Mouse (Mus musculus) forebrain, embryonic 12.5 days (tissue): ENCODE measurements at regions not wholly inside any gene's neighbourhood (a gene's known extent, or its start where the extent isn't known, plus 50 kb on each side); places are given as distances from the start of the nearest gene placed in this dataset.

ENCODE experiments used
- ATAC-seq: fragments of 200-750 bp; cut with Nextera tagmentation; 2 replicates; pipeline ENCODE4 v1.8.0; 2017; ENCODE audit warnings: moderate TSS enrichment; ENCODE audit not compliant: low FRiP score
- H3K27ac ChIP-seq: fragments of 300-500 bp; sonication (generic); 2 replicates; pipeline ENCODE4 v1.5.1; 2016; ENCODE audit warnings: mild to moderate bottlenecking
- H3K27me3 ChIP-seq: fragments of 300-500 bp; sonication (generic); 2 replicates; pipeline ENCODE4 v1.6.1; 2016; ENCODE audit warnings: mild to moderate bottlenecking
- H3K36me3 ChIP-seq: fragments of 300-500 bp; sonication (generic); replicated peaks from 2 replicates; pipeline ENCODE4 v1.6.1; 2016; ENCODE audit warnings: mild to moderate bottlenecking
- H3K4me1 ChIP-seq: fragments of 300-500 bp; sonication (generic); 2 replicates; pipeline ENCODE4 v1.6.1; 2016
- H3K4me2 ChIP-seq: fragments of 300-500 bp; sonication (generic); 2 replicates; pipeline ENCODE4 v1.6.1; 2016; ENCODE audit warnings: mild to moderate bottlenecking, moderate library complexity
- H3K4me3 ChIP-seq: fragments of 300-500 bp; sonication (generic); replicated peaks from 2 replicates; pipeline ENCODE4 v1.5.1; 2016; ENCODE audit warnings: mild to moderate bottlenecking
- H3K9ac ChIP-seq: fragments of 300-500 bp; sonication (generic); 2 replicates; pipeline ENCODE4 v1.6.1; 2016; ENCODE audit warnings: mild to moderate bottlenecking
- H3K9me3 ChIP-seq: fragments of 300-500 bp; sonication (generic); 2 replicates; pipeline ENCODE4 v1.6.1; 2016
- WGBS: fragments of 180-500 bp; shearing (Covaris S2); methylation state at CpG from one replicate; pipeline ENCODE4 v1.1.7; 2016; 5-methylcytosine and 5-hydroxymethylcytosine counted together

DNA sequence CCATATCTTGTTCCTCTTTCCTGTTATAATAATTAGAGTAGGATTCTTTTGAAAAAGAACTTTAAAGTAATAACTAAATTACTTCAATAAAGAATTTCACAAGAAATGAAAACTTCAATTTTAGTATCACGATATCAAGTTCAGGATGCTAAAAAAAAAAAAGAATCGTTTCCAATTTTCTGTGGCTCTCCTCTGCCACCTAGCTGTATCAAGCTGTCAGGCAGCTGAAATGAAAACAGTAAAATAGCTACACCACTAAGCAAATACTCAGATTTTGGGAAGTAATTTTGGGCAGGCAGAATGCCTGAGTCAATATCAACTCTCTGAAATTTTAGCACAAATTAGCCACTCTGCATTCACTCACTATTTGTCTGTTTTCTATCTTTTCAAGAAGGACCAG is 694.5 kb upstream of the Arrdc3 start:
- WGBS, result 87% methylated on average over 2 of the region's 2 CpGs

DNA sequence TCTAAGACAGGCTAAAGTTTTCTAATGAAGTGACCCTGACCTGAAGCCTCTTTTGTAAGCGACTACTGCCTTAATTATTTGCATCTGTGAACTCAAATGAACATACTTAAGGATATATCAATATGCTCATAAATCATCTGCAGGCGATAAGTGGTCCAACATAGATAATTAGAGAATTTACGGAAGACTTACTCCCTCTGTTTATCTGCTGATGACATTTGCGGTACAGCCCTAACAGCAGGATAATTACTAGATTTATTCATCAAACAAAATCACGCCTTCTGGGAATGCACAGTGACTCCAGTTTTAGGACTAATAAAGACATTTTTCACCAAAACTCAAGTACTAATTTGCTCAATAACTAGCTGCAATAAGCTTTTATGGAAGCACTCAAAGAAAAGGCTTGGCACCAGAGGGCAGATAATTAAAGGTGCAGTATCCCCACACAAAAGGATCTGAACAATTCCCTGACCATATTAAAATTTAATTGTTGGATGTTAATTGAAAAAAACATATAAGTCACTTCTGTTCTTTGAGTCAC is 688.0 kb upstream of the Arrdc3 start:
- Histone ChIP-seq H3K27me3 (no peaks in the 10 kb centered on the region), H3K36me3 (no peaks in the 10 kb centered on the region), H3K27ac (no peak overlapping the region), H3K9ac (no peak overlapping the region), H3K4me2 (no peak overlapping the region), H3K9me3 (no peaks in the 10 kb centered on the region), H3K4me1 (no peaks in the 10 kb centered on the region), H3K4me3 (no peak overlapping the region)
- 32% methylated on average over 5 of the region's 5 CpGs for WGBS
- peak; percentile 66; the same call in 1 of the 2 replicates for ATAC-seq

More for the DNA sequence above, 694.5 kb upstream of the Arrdc3 start:
- ATAC-seq, result no peak
- Histone ChIP-seq H3K4me2 (no peak overlapping the region), H3K4me3 (no peak overlapping the region), H3K36me3 (no peaks in the 10 kb centered on the region), H3K27ac (no peak overlapping the region), H3K9ac (no peak overlapping the region), H3K9me3 (no peaks in the 10 kb centered on the region), H3K27me3 (no peaks in the 10 kb centered on the region), H3K4me1 (no peaks in the 10 kb centered on the region)

DNA sequence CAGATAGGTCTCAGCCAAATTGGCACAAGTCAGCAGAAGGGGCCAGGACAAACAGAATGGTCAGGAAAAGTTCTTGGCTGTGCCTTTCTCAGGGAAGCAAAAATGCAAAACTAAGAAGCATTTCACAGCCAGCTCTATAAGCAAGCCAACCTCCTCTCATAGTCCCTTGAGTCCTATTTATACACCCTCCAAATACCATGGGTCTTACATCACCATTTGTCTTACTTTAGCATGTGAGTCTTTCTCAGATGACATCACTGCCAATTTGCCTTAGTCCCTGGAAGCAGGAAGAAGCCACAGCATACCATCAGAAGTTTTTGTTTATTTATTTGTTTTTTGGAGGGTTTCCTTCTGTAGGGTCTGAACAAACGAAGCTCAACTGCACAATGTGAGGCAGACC is 659.1 kb upstream of the Arrdc3 start:
- ATAC-seq, result no peak
- Histone ChIP-seq H3K4me1 (no peaks in the 10 kb centered on the region), H3K9me3 (no peaks in the 10 kb centered on the region), H3K4me2 (no peak overlapping the region), H3K36me3 (no peaks in the 10 kb centered on the region), H3K27ac (no peak overlapping the region), H3K4me3 (no peak overlapping the region), H3K27me3 (no peaks in the 10 kb centered on the region), H3K9ac (no peak overlapping the region)
- WGBS, result 70% methylated on average over 1 of the region's 1 CpGs

DNA sequence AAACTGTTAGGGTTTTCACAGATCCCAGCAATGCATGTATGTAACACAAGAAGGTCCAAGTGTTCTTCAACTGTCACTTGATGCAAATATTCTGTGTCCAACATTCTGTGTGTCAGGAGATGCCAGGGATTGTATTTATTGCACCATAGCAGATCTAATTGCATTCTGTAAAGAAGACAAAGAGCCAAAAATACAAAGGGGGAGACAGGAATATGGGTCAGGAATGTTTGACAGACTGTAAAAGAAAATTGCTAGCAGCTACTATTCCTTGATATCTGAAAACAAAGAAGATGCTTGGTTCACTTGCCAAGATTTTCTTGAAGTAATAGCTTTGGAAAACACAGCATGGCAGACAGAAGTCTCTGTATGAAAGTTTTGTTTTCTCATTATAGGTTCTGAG is 651.8 kb upstream of the Arrdc3 start:
- Histone ChIP-seq H3K27me3 (no peaks in the 10 kb centered on the region), H3K4me2 (no peak overlapping the region), H3K4me3 (no peak overlapping the region), H3K36me3 (no peaks in the 10 kb centered on the region), H3K4me1 (peaks cover 3% of the 10 kb centered on the region; the same call in 1 of the 2 replicates), H3K27ac (no peak overlapping the region), H3K9ac (no peak overlapping the region), H3K9me3 (no peaks in the 10 kb centered on the region)
- ATAC-seq, result no peak

DNA sequence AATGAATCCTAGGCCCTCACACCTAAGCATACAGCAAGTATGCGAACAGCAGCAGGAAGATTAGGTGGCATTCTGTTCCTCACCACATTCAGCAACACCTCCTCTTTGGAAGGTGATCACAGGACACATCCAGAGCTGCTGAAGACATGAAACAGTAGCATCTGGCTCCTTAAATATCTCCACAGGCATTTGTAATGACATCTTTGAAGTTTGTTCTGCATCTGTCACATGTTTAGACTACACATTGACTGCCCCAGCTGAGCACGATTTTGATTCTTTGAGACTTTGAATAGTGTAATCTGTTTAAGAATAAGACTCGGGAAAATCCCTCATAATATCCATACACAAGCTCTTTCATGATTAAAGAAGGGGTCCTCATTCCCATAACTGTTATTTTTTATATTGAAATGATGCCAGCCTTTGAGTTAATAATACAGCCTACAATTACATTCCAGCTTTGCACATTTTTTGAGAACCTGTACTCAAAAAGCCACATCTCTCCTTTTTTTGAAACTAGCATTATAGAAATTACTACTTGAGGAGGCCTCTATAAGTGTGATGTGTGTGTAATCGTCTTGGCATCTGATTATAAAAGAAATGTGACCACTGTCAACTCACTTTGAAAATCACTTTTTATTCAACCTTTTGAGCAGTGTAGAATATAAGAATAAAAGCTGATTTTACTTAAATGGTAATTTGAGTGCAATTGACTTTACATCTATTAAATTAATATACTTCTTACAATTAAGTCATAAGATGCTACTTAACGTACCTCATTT is 647.7 kb upstream of the Arrdc3 start:
- ATAC-seq, result no peak
- no peaks in the 10 kb centered on the region for H3K27me3 ChIP-seq
- no peak overlapping the region for H3K9ac ChIP-seq
- 64% methylated on average over 5 of the region's 5 CpGs for WGBS
- H3K9me3 ChIP-seq, result no peaks in the 10 kb centered on the region
- H3K4me2 ChIP-seq, result no peak overlapping the region
- H3K4me1 ChIP-seq, result peaks cover 3% of the 10 kb centered on the region; the same call in 1 of the 2 replicates
- H3K4me3 ChIP-seq, result no peak overlapping the region
- H3K27ac ChIP-seq, result no peak overlapping the region
- no peaks in the 10 kb centered on the region for H3K36me3 ChIP-seq

DNA sequence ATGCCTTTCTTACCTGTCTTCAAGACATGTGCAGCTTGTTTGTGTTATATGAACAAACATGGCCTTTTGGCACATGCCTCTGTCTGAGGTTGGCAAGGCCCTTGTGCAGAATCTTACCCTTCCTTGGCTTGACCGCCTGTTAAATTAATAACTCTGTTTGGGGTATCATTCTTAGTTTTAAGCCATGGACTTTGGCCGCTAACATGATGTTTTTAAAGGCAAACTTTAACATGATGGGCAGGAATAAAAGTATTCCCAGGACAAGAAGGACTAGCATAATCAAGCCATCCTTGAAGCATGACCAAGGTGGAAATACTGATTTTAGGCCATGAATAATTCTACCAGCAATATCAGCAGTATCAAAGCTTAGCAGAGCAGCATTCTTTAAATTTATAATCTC is 620.4 kb upstream of the Arrdc3 start:
- H3K4me3 ChIP-seq, result no peak overlapping the region
- no peaks in the 10 kb centered on the region for H3K9me3 ChIP-seq
- H3K4me1 ChIP-seq, result no peaks in the 10 kb centered on the region
- H3K4me2 ChIP-seq, result no peak overlapping the region
- no peaks in the 10 kb centered on the region for H3K27me3 ChIP-seq
- no peak overlapping the region for H3K9ac ChIP-seq
- no peak overlapping the region for H3K27ac ChIP-seq
- 92% methylated on average over 2 of the region's 2 CpGs for WGBS
- ATAC-seq, result no peak
- no peaks in the 10 kb centered on the region for H3K36me3 ChIP-seq

DNA sequence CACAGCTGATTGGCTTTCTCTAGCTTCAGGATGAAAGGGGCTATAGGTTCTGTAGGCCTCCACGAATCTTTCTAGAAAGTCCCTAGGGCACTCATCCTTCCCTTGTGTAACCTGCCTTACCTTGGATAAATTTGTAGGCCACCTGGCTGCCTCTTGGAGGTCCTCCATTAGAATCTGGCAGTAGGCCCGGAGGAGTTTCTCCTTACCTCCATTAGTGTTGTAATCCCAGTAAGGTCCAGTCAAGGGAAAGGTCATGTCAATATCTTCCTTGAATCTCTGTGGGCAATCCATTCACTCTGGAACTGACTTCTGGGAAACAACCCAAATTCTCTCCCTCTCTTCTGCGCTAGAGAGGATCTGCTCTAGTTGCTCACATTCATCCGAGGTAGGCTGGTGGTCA is 616.1 kb upstream of the Arrdc3 start:
- no peak for ATAC-seq
- Histone ChIP-seq H3K4me3 (no peak overlapping the region), H3K27ac (no peak overlapping the region), H3K4me1 (no peaks in the 10 kb centered on the region), H3K9ac (no peak overlapping the region), H3K36me3 (no peaks in the 10 kb centered on the region), H3K4me2 (no peak overlapping the region), H3K27me3 (no peaks in the 10 kb centered on the region), H3K9me3 (no peaks in the 10 kb centered on the region)
- 98% methylated on average over 4 of the region's 4 CpGs for WGBS

DNA sequence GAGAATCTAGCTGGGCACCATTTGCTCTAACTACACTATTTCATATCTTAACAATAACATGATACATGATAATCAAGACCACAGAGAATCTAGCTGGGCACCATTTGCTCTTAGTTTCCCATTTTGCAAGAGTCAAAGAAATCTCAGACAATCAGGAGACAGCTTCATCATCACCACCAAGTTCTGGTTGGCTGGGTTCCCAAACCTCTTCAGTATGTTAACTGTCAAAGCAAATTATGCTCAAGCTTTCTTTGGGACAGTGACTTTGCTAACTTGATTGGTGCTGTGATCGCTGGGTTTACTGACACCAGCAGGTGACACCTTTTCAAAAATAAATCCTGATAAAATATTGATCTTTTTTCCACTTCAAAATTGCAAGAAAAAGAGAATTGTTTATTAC is 609.2 kb upstream of the Arrdc3 start:
- no peaks in the 10 kb centered on the region for H3K9me3 ChIP-seq
- H3K9ac ChIP-seq, result no peak overlapping the region
- H3K4me3 ChIP-seq, result no peak overlapping the region
- H3K27ac ChIP-seq, result no peak overlapping the region
- ATAC-seq, result no peak
- H3K36me3 ChIP-seq, result no peaks in the 10 kb centered on the region
- no peaks in the 10 kb centered on the region for H3K27me3 ChIP-seq
- 79% methylated on average over 1 of the region's 1 CpGs for WGBS
- no peak overlapping the region for H3K4me2 ChIP-seq
- no peaks in the 10 kb centered on the region for H3K4me1 ChIP-seq

DNA sequence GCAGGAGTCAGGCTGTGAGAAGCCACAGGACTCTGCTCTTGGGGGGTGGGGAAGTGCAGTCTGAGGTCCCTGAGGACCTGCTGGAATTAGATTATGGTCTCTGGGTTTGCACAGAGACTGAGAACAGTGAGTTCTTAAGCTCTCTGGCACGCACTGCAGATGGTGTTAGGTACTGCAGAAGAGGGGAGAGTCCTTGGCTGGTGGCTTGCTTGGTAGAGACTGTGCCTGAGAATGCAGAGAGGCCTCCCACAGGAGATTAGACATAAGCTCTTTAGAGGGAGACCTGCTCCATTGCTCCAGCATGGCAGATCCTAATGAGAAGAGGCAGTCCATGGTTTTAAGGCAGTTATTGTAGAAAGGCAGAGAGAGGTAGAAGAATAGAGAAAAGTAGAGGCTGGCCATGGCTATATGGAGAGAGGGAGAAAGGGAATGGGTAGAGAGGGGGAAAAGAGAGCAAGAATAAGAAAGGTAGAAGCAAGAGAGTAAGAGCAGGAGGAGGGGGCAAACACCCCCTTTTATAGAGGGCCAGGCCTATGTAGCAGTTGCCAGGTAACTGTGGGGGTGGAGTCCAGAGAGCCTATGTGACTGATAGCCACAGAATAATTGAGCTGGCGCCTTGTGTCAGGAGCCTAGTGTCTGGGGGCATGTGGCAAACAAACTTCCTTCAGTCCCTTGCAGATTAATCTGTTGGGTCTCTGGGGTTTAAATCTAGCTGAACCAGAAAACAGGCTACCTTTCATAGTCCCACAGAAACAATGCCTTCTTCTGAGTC is 591.3 kb upstream of the Arrdc3 start:
- Histone ChIP-seq H3K4me1 (peaks cover 4% of the 10 kb centered on the region; the same call in 1 of the 2 replicates), H3K27ac (no peak overlapping the region), H3K36me3 (no peaks in the 10 kb centered on the region), H3K4me2 (no peak overlapping the region), H3K4me3 (no peak overlapping the region), H3K9me3 (no peaks in the 10 kb centered on the region), H3K27me3 (no peaks in the 10 kb centered on the region), H3K9ac (no peak overlapping the region)
- ATAC-seq, result 0 out of 2 replicates have a peak, but pooled peaks have one; percentile 23
- WGBS, result 48% methylated on average over 2 of the region's 2 CpGs

DNA sequence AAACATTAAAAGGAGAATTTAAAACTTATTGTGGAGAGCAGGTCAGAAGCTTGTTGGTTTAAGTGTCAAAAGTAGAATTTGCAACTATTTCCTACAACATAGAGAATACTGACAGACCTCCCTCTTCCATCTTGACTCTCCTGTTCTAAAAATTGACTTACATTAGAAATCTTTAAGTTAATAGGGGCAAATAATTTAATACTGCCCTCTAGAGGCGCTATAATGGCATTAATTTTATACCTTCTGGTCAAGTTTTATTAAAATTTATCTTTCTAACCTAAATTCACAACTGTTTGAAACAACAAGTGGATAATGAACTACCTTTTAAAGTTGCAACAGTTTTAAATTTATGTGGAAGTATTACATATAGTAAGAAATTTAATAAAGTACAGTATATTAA is 587.5 kb upstream of the Arrdc3 start:
- no peak overlapping the region for H3K27ac ChIP-seq
- no peak for ATAC-seq
- peaks cover 4% of the 10 kb centered on the region; the same call in 1 of the 2 replicates for H3K4me1 ChIP-seq
- H3K4me2 ChIP-seq, result no peak overlapping the region
- no peak overlapping the region for H3K9ac ChIP-seq
- no peaks in the 10 kb centered on the region for H3K36me3 ChIP-seq
- no peak overlapping the region for H3K4me3 ChIP-seq
- 2% methylated on average over 1 of the region's 1 CpGs for WGBS
- H3K27me3 ChIP-seq, result no peaks in the 10 kb centered on the region
- H3K9me3 ChIP-seq, result no peaks in the 10 kb centered on the region

DNA sequence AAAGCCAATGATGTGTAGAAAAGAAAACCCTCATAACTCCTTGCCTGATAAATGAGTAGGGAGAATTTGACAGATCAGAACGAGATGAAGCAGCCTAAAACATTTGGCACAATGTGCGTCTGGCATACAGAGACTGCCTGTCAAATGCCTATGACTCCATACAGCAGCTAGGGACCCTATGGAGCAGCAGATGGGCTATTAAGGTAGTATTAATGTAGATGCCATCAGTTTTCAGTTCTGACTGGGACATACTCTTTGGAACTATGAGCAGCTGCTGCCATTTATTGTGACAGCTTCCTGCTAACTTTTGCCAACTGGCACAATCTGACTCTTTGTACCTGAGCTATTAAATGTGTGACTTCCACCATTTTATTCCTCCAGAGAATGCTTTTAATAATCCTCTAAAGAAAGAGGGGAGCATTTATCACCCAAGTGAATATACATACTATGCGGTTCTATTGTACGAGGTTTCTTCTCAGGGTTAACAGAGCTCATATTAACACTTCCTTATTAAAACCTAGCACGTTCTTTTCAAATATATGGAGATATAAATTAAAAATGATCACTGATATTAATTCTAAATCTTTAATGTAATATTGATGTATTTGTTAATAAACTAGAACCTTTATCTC is 549.0 kb upstream of the Arrdc3 start:
- H3K9me3 ChIP-seq, result no peaks in the 10 kb centered on the region
- H3K9ac ChIP-seq, result no peak overlapping the region
- H3K27ac ChIP-seq, result no peak overlapping the region
- no peak overlapping the region for H3K4me2 ChIP-seq
- no peaks in the 10 kb centered on the region for H3K36me3 ChIP-seq
- no peaks in the 10 kb centered on the region for H3K27me3 ChIP-seq
- ATAC-seq, result peak; percentile 73; the same call in 1 of the 2 replicates
- no peaks in the 10 kb centered on the region for H3K4me1 ChIP-seq
- WGBS, result 72% methylated on average over 5 of the region's 5 CpGs
- no peak overlapping the region for H3K4me3 ChIP-seq

DNA sequence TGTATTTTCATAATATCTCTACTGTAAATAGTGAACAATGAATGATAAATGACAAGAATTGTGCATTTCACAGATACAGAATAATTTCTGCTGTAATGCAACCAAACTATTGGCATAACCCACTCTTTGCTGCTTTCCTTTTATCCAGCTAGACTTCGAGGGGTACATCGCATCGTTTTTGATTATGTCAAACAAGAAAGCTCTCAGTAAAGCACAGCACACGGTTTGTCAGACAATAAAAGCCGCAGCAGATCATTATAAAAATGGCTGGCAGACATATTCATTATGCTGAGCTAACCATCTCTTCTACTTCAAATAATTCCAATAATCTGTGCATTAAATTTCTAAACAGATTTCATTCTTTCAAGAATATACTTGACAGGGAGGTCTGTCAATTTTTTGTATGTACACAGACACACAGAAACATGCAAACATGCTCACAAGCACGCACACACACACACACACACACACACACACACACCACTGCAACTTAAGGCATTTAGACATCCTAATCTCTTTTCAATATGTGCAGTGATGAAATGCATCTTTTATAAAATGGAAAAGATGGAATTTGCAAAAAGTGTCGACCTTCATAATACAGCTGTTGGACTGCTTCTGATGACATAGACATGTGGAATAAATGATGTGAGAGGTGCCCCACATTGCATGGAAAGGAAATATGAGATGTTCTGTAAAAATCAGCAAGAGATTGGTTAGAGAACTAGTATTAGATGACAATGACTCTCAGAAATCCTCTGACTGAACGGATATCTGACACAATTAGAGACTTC is 548.1 kb upstream of the Arrdc3 start:
- ATAC-seq, result no peak
- H3K27me3 ChIP-seq, result no peaks in the 10 kb centered on the region
- no peaks in the 10 kb centered on the region for H3K36me3 ChIP-seq
- no peaks in the 10 kb centered on the region for H3K9me3 ChIP-seq
- no peak overlapping the region for H3K4me3 ChIP-seq
- no peak overlapping the region for H3K4me2 ChIP-seq
- WGBS, result 70% methylated on average over 8 of the region's 8 CpGs
- no peak overlapping the region for H3K9ac ChIP-seq
- H3K4me1 ChIP-seq, result no peaks in the 10 kb centered on the region
- H3K27ac ChIP-seq, result no peak overlapping the region
